Mouse (Mus musculus): Measurements from ENCODE around the gene Ttc39b. TPM values are rescaled to one million over a fixed set of nuclear protein-coding genes. Genes with fewer than 3 reads are reported as not detected.

The Ttc39b gene
- polyA plus RNA-seq, 1 experiment from 2014 or later: 8.4 TPM

DNA sequence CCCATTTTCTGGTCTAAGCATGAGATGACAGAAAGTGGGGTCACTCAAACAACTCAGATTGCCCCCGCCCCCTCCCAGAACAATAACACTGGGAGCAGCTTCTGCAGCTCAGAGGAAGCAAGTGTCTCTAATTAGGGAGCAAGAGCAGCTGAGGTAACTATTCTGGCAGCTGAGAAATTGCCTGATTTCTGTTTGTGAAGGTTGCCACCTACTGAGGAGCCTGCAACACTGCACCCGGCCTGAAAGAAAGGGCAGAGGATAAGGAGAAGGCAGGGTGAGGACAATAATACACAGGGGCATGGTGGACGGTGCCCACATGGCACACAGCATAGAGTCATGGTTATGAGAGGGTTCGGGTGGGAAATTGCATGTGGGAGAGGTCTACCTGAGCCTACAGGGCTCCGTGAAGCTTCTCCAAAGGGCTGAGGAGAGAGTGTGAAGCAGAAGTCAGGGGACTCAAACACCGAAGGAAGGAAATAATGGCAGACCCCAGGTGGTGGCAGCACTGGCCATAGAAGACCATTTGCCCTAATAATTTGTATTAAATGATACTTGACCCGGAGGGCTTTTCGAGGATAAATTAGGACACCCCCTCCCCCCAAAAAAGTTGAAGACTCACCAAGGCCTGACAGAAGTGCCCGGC lies 140.6 kb downstream of the Ttc39b start:
- no peaks in the 10 kb centered on the region for H3K79me2 ChIP-seq (ENCODE audit: inconsistent target)
- no peak overlapping the region for H3K27ac ChIP-seq
- H3K36me3 ChIP-seq (ENCODE audit: inconsistent target): no peaks in the 10 kb centered on the region
- H3K4me3 ChIP-seq (ENCODE audit: inconsistent target): no peak overlapping the region
- 40% methylated on average over 9 of the region's 9 CpGs for WGBS (ENCODE audit: missing documents)

DNA sequence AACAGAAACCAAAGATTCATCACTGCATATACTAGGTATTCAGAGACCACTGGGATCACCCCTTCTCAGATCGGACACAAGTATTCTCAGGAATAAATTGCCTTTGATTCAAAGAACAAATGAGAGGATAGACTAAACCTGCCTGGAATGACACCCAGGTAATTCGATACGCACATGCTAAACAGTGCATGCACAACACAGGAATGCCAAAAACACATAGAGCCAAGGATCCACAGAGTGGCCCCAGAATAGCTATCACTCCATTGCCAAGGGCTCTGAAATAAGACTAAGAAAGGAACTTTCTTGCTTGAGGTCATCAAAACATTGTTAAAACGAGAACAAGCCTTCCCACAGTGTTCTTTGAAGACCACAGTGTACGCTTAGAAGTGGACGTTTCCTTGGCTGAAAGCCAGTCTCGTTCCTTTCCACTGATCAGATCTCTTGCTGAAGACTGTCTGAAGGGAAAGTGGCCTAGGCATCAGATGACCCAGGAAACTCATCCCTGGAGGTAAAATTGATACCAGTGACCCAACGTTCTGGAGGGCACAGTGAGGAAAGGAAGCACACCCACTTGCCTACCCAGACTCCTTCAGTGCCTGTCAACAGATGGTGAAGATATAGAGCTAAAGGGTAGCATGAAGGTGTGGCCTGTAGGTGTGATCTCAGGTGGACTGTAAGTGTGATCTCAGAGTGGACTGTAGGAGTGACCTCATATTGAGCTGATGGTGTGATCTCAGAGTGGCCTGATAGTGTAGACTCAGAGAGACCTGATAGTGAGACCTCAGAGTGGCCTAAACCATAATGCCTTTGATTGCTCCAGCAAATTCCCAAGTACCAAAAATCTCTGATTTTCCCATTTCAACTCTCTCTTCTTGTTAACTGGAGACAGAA lies 141.6 kb downstream of the Ttc39b start:
- 59% methylated on average over 8 of the region's 8 CpGs for WGBS (ENCODE audit: missing documents)
- Histone ChIP-seq H3K79me2 (ENCODE audit: inconsistent target) (no peaks in the 10 kb centered on the region), H3K4me3 (ENCODE audit: inconsistent target) (no peak overlapping the region), H3K36me3 (ENCODE audit: inconsistent target) (no peaks in the 10 kb centered on the region), H3K27ac (no peak overlapping the region)

DNA sequence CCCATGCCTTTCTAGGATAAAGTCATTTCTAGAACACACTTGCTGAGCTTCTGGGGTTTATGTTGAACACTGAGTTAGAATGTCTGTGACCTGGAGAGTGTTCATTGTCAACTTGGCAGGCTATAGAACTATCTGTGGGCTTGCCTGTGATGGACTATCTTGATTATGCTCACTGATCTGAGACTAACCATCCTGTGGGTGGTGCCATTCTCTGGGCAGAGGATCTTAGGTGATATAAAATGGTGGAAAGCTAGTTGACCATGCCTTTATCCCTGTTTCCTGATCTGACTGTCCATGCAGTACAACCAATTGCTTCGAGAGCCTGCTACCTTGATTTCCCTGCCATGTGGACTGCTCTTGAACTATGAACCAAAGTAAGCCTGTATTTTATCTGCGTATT lies 146.6 kb downstream of the Ttc39b start:
- H3K27ac ChIP-seq: no peak overlapping the region
- no peaks in the 10 kb centered on the region for H3K79me2 ChIP-seq (ENCODE audit: inconsistent target)
- WGBS (ENCODE audit: missing documents): 82% methylated on average over 2 of the region's 2 CpGs
- no peaks in the 10 kb centered on the region for H3K36me3 ChIP-seq (ENCODE audit: inconsistent target)
- H3K4me3 ChIP-seq (ENCODE audit: inconsistent target): no peak overlapping the region

DNA sequence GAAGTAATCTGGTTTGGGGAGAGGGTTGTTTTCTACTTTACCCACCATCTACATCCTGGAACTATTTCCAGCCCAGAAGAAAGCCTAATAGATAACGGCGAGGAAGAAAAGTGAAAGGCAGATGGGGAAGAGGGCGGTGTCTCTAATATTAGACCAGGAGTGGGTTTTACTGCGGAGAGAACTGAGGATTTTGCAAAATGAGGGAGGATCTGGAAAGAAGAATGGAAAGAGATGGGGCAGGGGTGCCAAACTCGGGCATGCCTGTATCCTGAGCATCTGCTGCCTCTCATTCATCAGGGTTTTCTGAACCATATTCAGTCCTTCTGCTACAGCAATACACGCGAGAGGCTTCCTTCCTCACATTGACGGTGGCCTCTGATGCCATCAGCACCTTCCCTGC lies 149.1 kb downstream of the Ttc39b start:
- 75% methylated on average over 8 of the region's 8 CpGs for WGBS (ENCODE audit: missing documents)
- Histone ChIP-seq H3K79me2 (ENCODE audit: inconsistent target) (no peaks in the 10 kb centered on the region), H3K4me3 (ENCODE audit: inconsistent target) (no peak overlapping the region), H3K36me3 (ENCODE audit: inconsistent target) (no peaks in the 10 kb centered on the region), H3K27ac (no peak overlapping the region)

DNA sequence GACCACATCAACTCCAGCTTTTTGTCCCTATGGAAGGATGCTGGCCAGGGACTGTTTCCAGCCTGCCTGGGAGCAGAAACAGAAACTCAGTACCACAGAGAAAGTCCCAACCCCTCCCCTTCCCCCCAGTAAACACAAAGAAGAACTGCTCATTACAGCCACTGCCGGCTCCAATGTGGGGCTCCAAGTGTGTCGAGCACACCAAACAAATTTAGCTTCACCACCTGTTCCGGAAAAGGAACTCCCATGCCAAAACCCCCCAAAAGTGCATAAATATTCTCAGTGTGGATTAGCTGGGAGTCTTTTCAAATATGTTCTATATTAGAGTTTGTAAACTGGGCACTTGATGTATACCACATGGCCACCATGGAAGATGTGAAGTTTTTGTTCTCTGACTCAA lies 151.8 kb downstream of the Ttc39b start:
- Histone ChIP-seq H3K36me3 (ENCODE audit: inconsistent target) (no peaks in the 10 kb centered on the region), H3K4me3 (ENCODE audit: inconsistent target) (no peak overlapping the region), H3K79me2 (ENCODE audit: inconsistent target) (no peaks in the 10 kb centered on the region), H3K27ac (no peak overlapping the region)
- 71% methylated on average over 3 of the region's 3 CpGs for WGBS (ENCODE audit: missing documents)

- Histone ChIP-seq H3K79me2 (ENCODE audit: inconsistent target) (no peaks in the 10 kb centered on the region), H3K4me3 (ENCODE audit: inconsistent target) (no peak overlapping the region), H3K27ac (no peak overlapping the region), H3K36me3 (ENCODE audit: inconsistent target) (no peaks in the 10 kb centered on the region)
- 89% methylated on average over 9 of the region's 9 CpGs for WGBS (ENCODE audit: missing documents)
These were observed 153.3 kb downstream of the Ttc39b start for GRCm38 (mm10) chr4:83170741-83171140.

Other genes starting within 250 kb of the Ttc39b start
- gene Snapc3, start 93.5 kb upstream of the Ttc39b start, polyA plus RNA-seq (2018): 6.4 to 9.8 TPM (median 7.1 TPM) in 3 replicates
- gene Psip1, start 162.2 kb upstream of the Ttc39b start, polyA plus RNA-seq (2018): 5.6 to 19.2 TPM (median 15.7 TPM) in 3 replicates
- gene Ccdc171, start 201.3 kb upstream of the Ttc39b start, polyA plus RNA-seq (2018): 1.1 to 1.3 TPM (median 1.2 TPM) in 3 replicates

Measured in macrophage (primary cell).